Mouse (Mus musculus) liver, embryonic 13.5 days (tissue): ENCODE data around the gene Actl7a. TPM values are rescaled to one million over a fixed set of nuclear protein-coding genes. Genes with fewer than 3 reads are reported as not detected.

ENCODE experiments used
- ATAC-seq: fragments of 200-750 bp; cut with Nextera tagmentation; 2 replicates; pipeline ENCODE4 v1.8.0; 2017; ENCODE audit warnings: low read depth, mild to moderate bottlenecking, moderate number of reproducible peaks, moderate library complexity
- DNase-seq: peaks from one replicate; pipeline ENCODE4 v3.0.0; 2022
- H3K27ac ChIP-seq: fragments of 300-500 bp; sonication (generic); 2 replicates; pipeline ENCODE4 v1.5.1; 2015; ENCODE audit warnings: moderate library complexity, mild to moderate bottlenecking, inconsistent platforms
- H3K27me3 ChIP-seq: fragments of 300-500 bp; sonication (generic); 2 replicates; pipeline ENCODE4 v1.6.1; 2015; ENCODE audit warnings: mild to moderate bottlenecking, inconsistent platforms
- H3K36me3 ChIP-seq: fragments of 300-500 bp; sonication (generic); 2 replicates; pipeline ENCODE4 v1.6.1; 2015; ENCODE audit warnings: mild to moderate bottlenecking, inconsistent platforms
- H3K4me1 ChIP-seq: fragments of 300-500 bp; sonication (generic); replicated peaks from 2 replicates; pipeline ENCODE4 v1.6.1; 2015; ENCODE audit warnings: inconsistent platforms
- H3K4me2 ChIP-seq: fragments of 300-500 bp; sonication (generic); 2 replicates; pipeline ENCODE4 v1.6.1; 2015; ENCODE audit warnings: inconsistent platforms, mild to moderate bottlenecking, moderate library complexity
- H3K4me3 ChIP-seq: fragments of 300-500 bp; sonication (generic); replicated peaks from 2 replicates; pipeline ENCODE4 v1.5.1; 2015; ENCODE audit warnings: mild to moderate bottlenecking, inconsistent platforms
- H3K9ac ChIP-seq: fragments of 300-500 bp; sonication (generic); 2 replicates; pipeline ENCODE4 v1.6.1; 2015; ENCODE audit warnings: mild to moderate bottlenecking, inconsistent platforms
- H3K9me3 ChIP-seq: fragments of 300-500 bp; sonication (generic); replicated peaks from 2 replicates; pipeline ENCODE4 v1.6.1; 2016; ENCODE audit warnings: inconsistent platforms
- WGBS: fragments of 180-500 bp; shearing (Covaris S2); methylation state at CpG from one replicate; pipeline ENCODE4 v1.1.7; 2015; ENCODE audit not compliant: insufficient replicate concordance; 5-methylcytosine and 5-hydroxymethylcytosine counted together
- polyA plus RNA-seq: library from polyadenylated mRNA; unstranded; fragments of >200 nt; fragmentation: Nextera tagmentation; extraction: Ambion mirVana; gene quantifications from 2 replicates; pipeline ENCODE4 v1.2.1, GENCODE M21; 2015

Actl7a gene
- polyA plus RNA-seq, 1 experiment from 2014 or later = not detected

DNA sequence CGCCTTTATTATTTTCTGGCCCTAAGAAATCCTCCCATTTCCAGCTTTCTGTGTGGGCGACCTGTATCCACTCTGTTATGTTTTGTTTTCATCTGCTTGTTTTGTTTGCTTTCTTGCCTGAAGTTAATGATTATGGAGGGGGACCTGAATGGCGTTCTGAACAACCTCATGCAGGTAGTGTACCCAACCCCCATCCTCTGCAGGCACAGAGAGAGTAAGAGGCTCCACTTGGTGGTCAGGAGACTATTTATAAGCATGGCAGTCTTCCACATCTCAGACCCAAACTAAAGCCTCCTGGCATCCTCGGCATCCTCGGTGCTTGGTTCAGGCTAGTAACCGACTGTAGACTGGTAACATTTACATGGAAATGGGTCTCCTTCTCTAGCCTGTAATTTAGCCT lies 20.9 kb upstream of the Actl7a start:
- 58% methylated on average over 6 of the region's 6 CpGs for WGBS
- Histone ChIP-seq H3K9ac (no peak overlapping the region), H3K4me2 (no peak overlapping the region), H3K36me3 (no peaks in the 10 kb centered on the region), H3K9me3 (no peaks in the 10 kb centered on the region), H3K27me3 (no peaks in the 10 kb centered on the region), H3K4me1 (no peaks in the 10 kb centered on the region), H3K27ac (no peak overlapping the region), H3K4me3 (no peak overlapping the region)
- DNase-seq = no peak
- ATAC-seq = no peak

- no peak overlapping the region for H3K27ac ChIP-seq
- no peaks in the 10 kb centered on the region for H3K9me3 ChIP-seq
- no peak for DNase-seq
- H3K9ac ChIP-seq = no peak overlapping the region
- ATAC-seq = no peak
- H3K4me1 ChIP-seq = no peaks in the 10 kb centered on the region
- no peak overlapping the region for H3K4me3 ChIP-seq
- H3K27me3 ChIP-seq = no peaks in the 10 kb centered on the region
- 68% methylated on average over 6 of the region's 6 CpGs for WGBS
- H3K4me2 ChIP-seq = no peak overlapping the region
- H3K36me3 ChIP-seq = no peaks in the 10 kb centered on the region
These were observed 20.0 kb upstream of the Actl7a start for GRCm38 (mm10) chr4:56723237-56723636.

DNA sequence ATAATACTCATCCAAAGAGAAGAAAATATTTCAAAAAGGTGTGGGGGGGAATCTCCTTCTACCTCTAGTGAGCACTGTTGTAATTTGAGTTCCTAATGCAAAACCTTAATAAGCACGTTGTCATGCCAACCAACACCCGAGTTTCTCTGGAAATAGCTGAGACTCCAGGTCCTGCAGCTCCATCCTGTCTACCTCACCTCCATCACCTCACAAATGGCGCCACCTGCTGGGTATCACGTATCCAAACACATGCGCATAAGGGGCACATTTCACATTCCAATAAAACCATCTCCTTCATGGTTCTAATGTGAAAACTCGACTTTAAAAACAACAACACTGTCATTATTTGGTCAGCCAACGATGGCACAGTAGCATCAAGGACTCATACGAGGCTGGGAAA lies 17.4 kb upstream of the Actl7a start:
- Histone ChIP-seq H3K4me1 (no peaks in the 10 kb centered on the region), H3K36me3 (no peaks in the 10 kb centered on the region), H3K4me3 (no peak overlapping the region), H3K9ac (no peak overlapping the region), H3K27ac (no peak overlapping the region), H3K9me3 (no peaks in the 10 kb centered on the region), H3K4me2 (no peak overlapping the region), H3K27me3 (no peaks in the 10 kb centered on the region)
- no peak for ATAC-seq
- WGBS = 42% methylated on average over 8 of the region's 8 CpGs
- no peak for DNase-seq

- Histone ChIP-seq H3K4me2 (no peak within 1 kb of the TSS), H3K36me3 (peaks cover 8% of the 10 kb centered on the region; the same call in 1 of the 2 replicates), H3K27ac (no peak within 1 kb of the TSS), H3K27me3 (no peaks in the 10 kb centered on the region), H3K9ac (no peak within 1 kb of the TSS), H3K9me3 (no peaks in the 10 kb centered on the region), H3K4me1 (no peaks in the 10 kb centered on the region), H3K4me3 (no peak within 1 kb of the TSS)
- no peak for DNase-seq
- no peak for ATAC-seq
- WGBS = 72% methylated on average over 18 of the region's 18 CpGs
These were observed 3.2 kb upstream of the Actl7a start, which contains the start of gene Gm26657 for GRCm38 (mm10) chr4:56740020-56740485. Gm26657 (plus strand) TSS chr4:56740070.

- no peak overlapping the region for H3K4me2 ChIP-seq
- 91% methylated on average over 20 of the region's 20 CpGs for WGBS
- no peak overlapping the region for H3K9ac ChIP-seq
- H3K27me3 ChIP-seq = no peaks in the 10 kb centered on the region
- ATAC-seq = no peak
- no peak for DNase-seq
- H3K9me3 ChIP-seq = no peaks in the 10 kb centered on the region
- H3K4me1 ChIP-seq = no peaks in the 10 kb centered on the region
- peaks cover 8% of the 10 kb centered on the region; the same call in 1 of the 2 replicates for H3K36me3 ChIP-seq
- no peak overlapping the region for H3K4me3 ChIP-seq
- no peak overlapping the region for H3K27ac ChIP-seq
These were observed 2.6 kb upstream of the Actl7a start for GRCm38 (mm10) chr4:56740611-56741010.

DNA sequence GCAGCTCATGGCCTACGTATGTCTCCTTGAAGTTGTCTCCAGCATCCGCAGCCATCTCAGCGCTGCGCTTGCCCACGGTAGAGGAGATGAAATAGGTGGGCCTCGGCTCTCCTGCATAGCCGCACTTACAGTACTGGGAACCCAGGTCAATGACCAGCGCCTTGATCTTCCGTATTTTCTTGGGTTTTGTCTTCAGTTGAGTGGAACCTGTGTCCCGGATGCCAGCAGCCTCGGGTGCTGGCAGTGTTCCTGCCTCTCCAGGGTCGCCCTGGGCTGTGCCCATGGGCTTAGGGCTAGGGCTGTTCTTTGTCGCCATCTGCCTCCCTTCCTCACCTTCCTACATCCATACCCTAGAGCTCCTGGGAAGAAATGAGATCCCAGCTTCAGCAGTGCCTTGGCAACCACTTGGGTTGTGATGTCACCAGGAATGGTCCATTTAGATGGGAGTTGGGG lies 2.1 kb upstream of the Actl7a start, which contains the start of gene Actl7b:
TSS of gene Actl7b (minus strand) at position 403 of the 453 bp plus-strand sequence.
- ATAC-seq = no peak
- Histone ChIP-seq H3K4me3 (no peak within 1 kb of the TSS), H3K36me3 (peaks cover 8% of the 10 kb centered on the region; the same call in 1 of the 2 replicates), H3K4me1 (no peaks in the 10 kb centered on the region), H3K27ac (no peak within 1 kb of the TSS), H3K4me2 (no peak within 1 kb of the TSS), H3K9ac (no peak within 1 kb of the TSS), H3K9me3 (no peaks in the 10 kb centered on the region), H3K27me3 (no peaks in the 10 kb centered on the region)
- DNase-seq = no peak
- WGBS = 80% methylated on average over 13 of the region's 13 CpGs

- H3K4me3 ChIP-seq = no peak overlapping the region
- no peak for ATAC-seq
These were observed 515 bp upstream of the Actl7a start for GRCm38 (mm10) chr4:56742698-56743097.

GRCm38 (mm10) chr4:56746345-56746744 lies 3.1 kb downstream of the Actl7a start:
- H3K27ac ChIP-seq = no peak overlapping the region
- H3K4me1 ChIP-seq = no peaks in the 10 kb centered on the region
- 78% methylated on average over 2 of the region's 2 CpGs for WGBS
- no peak overlapping the region for H3K9ac ChIP-seq
- no peak for ATAC-seq
- no peak overlapping the region for H3K4me3 ChIP-seq
- H3K27me3 ChIP-seq = no peaks in the 10 kb centered on the region
- DNase-seq = no peak
- no peak overlapping the region for H3K4me2 ChIP-seq
- peaks cover 53% of the 10 kb centered on the region for H3K36me3 ChIP-seq
- no peaks in the 10 kb centered on the region for H3K9me3 ChIP-seq

More at GRCm38 (mm10) chr4:56742698-56743097, 515 bp upstream of the Actl7a start:
- Histone ChIP-seq H3K9me3 (no peaks in the 10 kb centered on the region), H3K27me3 (no peaks in the 10 kb centered on the region), H3K9ac (no peak overlapping the region), H3K36me3 (peaks cover 21% of the 10 kb centered on the region), H3K4me2 (no peak overlapping the region), H3K27ac (no peak overlapping the region), H3K4me1 (no peaks in the 10 kb centered on the region)
- 69% methylated on average over 4 of the region's 4 CpGs for WGBS
- no peak for DNase-seq

- ATAC-seq (no peak), DNase-seq (no peak)
- no peak overlapping the region for H3K4me2 ChIP-seq
- no peaks in the 10 kb centered on the region for H3K9me3 ChIP-seq
- no peaks in the 10 kb centered on the region for H3K4me1 ChIP-seq
- H3K27ac ChIP-seq = no peak overlapping the region
- H3K36me3 ChIP-seq = peaks cover 61% of the 10 kb centered on the region
- no peaks in the 10 kb centered on the region for H3K27me3 ChIP-seq
- no peak overlapping the region for H3K9ac ChIP-seq
- WGBS = 85% methylated on average over 9 of the region's 9 CpGs
- H3K4me3 ChIP-seq = no peak overlapping the region
These were observed 4.2 kb downstream of the Actl7a start for GRCm38 (mm10) chr4:56747456-56747855.

DNA sequence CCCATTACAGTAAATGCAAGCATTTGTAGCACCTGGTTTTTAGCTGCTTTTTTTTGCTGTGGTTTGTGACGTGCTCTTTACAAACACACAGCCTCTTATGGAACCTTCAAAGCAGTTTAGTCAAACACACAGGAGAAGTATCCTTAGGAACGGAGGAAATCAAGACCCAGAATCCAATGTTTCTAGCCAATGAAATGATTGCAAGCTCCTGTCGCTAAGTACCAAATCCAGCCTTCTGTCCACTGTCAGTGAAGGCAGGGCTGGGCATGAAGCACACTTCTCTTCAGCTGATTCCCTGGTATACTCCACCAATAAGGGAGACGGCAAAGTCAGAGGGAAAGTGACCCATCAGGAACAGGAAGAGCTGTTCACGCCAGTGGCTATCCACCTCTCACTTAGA lies 12.8 kb downstream of the Actl7a start:
- Histone ChIP-seq H3K4me2 (no peak overlapping the region), H3K9ac (no peak overlapping the region), H3K9me3 (no peaks in the 10 kb centered on the region), H3K4me1 (no peaks in the 10 kb centered on the region), H3K36me3 (peaks cover 85% of the 10 kb centered on the region), H3K27me3 (no peaks in the 10 kb centered on the region), H3K27ac (no peak overlapping the region; the same call in 1 of the 2 replicates), H3K4me3 (no peak overlapping the region)
- 84% methylated on average over 5 of the region's 5 CpGs for WGBS
- ATAC-seq (no peak), DNase-seq (no peak)

GRCm38 (mm10) chr4:56756966-56757600 lies 13.9 kb downstream of the Actl7a start:
- H3K9me3 ChIP-seq = no peaks in the 10 kb centered on the region
- H3K27me3 ChIP-seq = no peaks in the 10 kb centered on the region
- no peaks in the 10 kb centered on the region for H3K4me1 ChIP-seq
- H3K27ac ChIP-seq = no peak overlapping the region
- ATAC-seq (peak; percentile 47; the same call in 1 of the 2 replicates), DNase-seq (no peak)
- no peak overlapping the region for H3K4me2 ChIP-seq
- no peak overlapping the region for H3K4me3 ChIP-seq
- H3K9ac ChIP-seq = no peak overlapping the region
- H3K36me3 ChIP-seq = peaks cover 83% of the 10 kb centered on the region
- WGBS = 80% methylated on average over 10 of the region's 10 CpGs

DNA sequence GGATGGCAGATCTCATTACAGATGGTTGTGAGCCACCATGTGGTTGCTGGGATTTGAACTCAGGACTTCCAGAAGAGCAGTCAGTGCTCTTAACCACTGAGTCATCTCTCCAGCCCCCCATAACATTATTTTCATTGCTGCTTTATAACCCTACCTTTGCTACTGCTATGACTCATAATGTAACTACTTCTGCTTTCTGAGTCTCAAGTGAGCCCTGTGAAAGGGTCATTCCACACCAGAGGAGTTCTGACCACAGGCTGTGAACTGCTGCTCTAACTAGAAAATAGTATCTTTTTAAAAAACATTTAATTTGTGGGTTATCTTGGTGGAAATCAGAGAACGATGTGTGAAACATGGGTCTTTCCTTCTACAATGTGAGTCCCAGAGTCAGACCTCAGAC lies 14.5 kb downstream of the Actl7a start:
- 76% methylated on average over 1 of the region's 1 CpGs for WGBS

More for the DNA sequence above, 14.5 kb downstream of the Actl7a start:
- Histone ChIP-seq H3K27ac (no peak overlapping the region), H3K4me3 (no peak overlapping the region), H3K27me3 (no peaks in the 10 kb centered on the region), H3K4me2 (no peak overlapping the region), H3K9ac (no peak overlapping the region), H3K9me3 (no peaks in the 10 kb centered on the region), H3K36me3 (peaks cover 88% of the 10 kb centered on the region), H3K4me1 (no peaks in the 10 kb centered on the region)
- ATAC-seq (no peak), DNase-seq (no peak)
